ENCODE assay signal across 19 mouse cellular contexts in genomic region chr2:108913555-108913954, GRCm38 (mm10).
"Had no signal": no experiment of that assay in that cellular context is flagged by ENCODE, and none has a peak within 500 bp of the region (broad histone marks: within the 10 kb centered on the region; RNA-seq: fewer than 3 reads in every experiment).

No protein-coding gene starts in this region.

- ATAC-seq: liver, embryonic 12.5 days; midbrain, embryonic 15.5 days had no signal

- H3K27me3 ChIP-seq: limb, embryonic 13.5 days; liver, embryonic 12.5 days; liver, embryonic 15.5 days; midbrain, embryonic 12.5 days; midbrain, embryonic 15.5 days; neural tube, embryonic 12.5 days; neural tube, embryonic 15.5 days had no signal

- DNase-seq: kidney, adult 18-20 months; kidney, postnatal 14 days; kidney, postnatal 4 days; liver; lung, adult 18-20 months; lung, postnatal 10 days; lung, postnatal 4 days; right cerebral cortex, adult 18-20 months; right cerebral cortex, postnatal 14 days; right cerebral cortex, postnatal 4 days; thymus, postnatal 25 days had no signal

- H3K4me1 ChIP-seq: limb, embryonic 10.5 days; limb, embryonic 13.5 days; liver, embryonic 12.5 days; liver, embryonic 15.5 days; midbrain, embryonic 12.5 days; midbrain, embryonic 15.5 days; neural tube, embryonic 12.5 days; neural tube, embryonic 15.5 days had no signal

- H3K4me2 ChIP-seq: limb, embryonic 13.5 days; liver, embryonic 12.5 days; liver, embryonic 15.5 days; midbrain, embryonic 12.5 days; midbrain, embryonic 15.5 days; neural tube, embryonic 12.5 days; neural tube, embryonic 15.5 days had no signal

- H3K4me3 ChIP-seq: limb, embryonic 10.5 days; limb, embryonic 13.5 days; liver, embryonic 12.5 days; liver, embryonic 15.5 days; midbrain, embryonic 12.5 days; midbrain, embryonic 15.5 days; neural tube, embryonic 12.5 days; neural tube, embryonic 15.5 days had no signal

- H3K9ac ChIP-seq: limb, embryonic 13.5 days; liver, embryonic 12.5 days; liver, embryonic 15.5 days; midbrain, embryonic 12.5 days; midbrain, embryonic 15.5 days; neural tube, embryonic 12.5 days; neural tube, embryonic 15.5 days had no signal

- H3K27ac ChIP-seq: limb, embryonic 10.5 days; limb, embryonic 13.5 days; liver, embryonic 12.5 days; liver, embryonic 15.5 days; midbrain, embryonic 12.5 days; midbrain, embryonic 15.5 days; neural tube, embryonic 12.5 days; neural tube, embryonic 15.5 days had no signal

- H3K9me3 ChIP-seq: limb, embryonic 10.5 days; limb, embryonic 13.5 days; liver, embryonic 12.5 days; liver, embryonic 15.5 days; midbrain, embryonic 12.5 days; midbrain, embryonic 15.5 days; neural tube, embryonic 12.5 days; neural tube, embryonic 15.5 days had no signal

- H3K36me3 ChIP-seq: limb, embryonic 10.5 days; limb, embryonic 13.5 days; liver, embryonic 12.5 days; liver, embryonic 15.5 days; midbrain, embryonic 12.5 days; midbrain, embryonic 15.5 days; neural tube, embryonic 12.5 days; neural tube, embryonic 15.5 days had no signal
